Mouse (Mus musculus) small intestine, adult 2 months (tissue): ENCODE measurements around the gene Hist1h3a.
A peak's percentile ranks its signal among the peaks of the same experiment; 100 is the strongest.

Source experiments
- CTCF ChIP-seq: fragments of 200-500 bp; IDR thresholded peaks from 2 replicates; pipeline ENCODE4 v1.5.1; 2012; ENCODE audit warnings: low read depth, mild to moderate bottlenecking, control low read depth, inconsistent platforms, low read length, moderate library complexity, mixed read lengths; ENCODE audit not compliant: insufficient replicate concordance, insufficient read length; ENCODE audit errors: extremely low read depth
- POLR2A ChIP-seq: fragments of 200-500 bp; IDR thresholded peaks from 2 replicates; pipeline ENCODE4 v1.6.1; 2012; ENCODE audit warnings: low read depth, mild to moderate bottlenecking, control low read depth, inconsistent platforms, low read length, moderate library complexity

- peak; percentile 12; the same call in 1 of the 2 replicates for TF ChIP-seq CTCF
- TF ChIP-seq POLR2A: peak; percentile 56; the same call in 1 of the 2 replicates
Observed at GRCm38 (mm10) chr13:23746201-23747080, 15.7 kb downstream of the Hist1h3a start, which contains the start of gene Hist1h2bb.
